Mouse (Mus musculus) lung, postnatal 14 days (tissue): Measurements from ENCODE around the gene 1810055G02Rik.
A peak's percentile ranks its signal among the peaks of the same experiment; 100 is the strongest.

Source experiments
- DNase-seq: peaks from one replicate; pipeline ENCODE4 v3.0.0; 2021

The 1810055G02Rik gene

GRCm38 (mm10) chr19:3708078-3709012 is at the start of gene 1810055G02Rik:
Gene 1810055G02Rik, plus strand, starts transcription at chr19:3708293.
- DNase-seq: peak; percentile 98

- no peak for DNase-seq
Measured at GRCm38 (mm10) chr19:3665510-3665909, 42.6 kb upstream of the 1810055G02Rik start.

GRCm38 (mm10) chr19:3666632-3667031 is 41.5 kb upstream of the 1810055G02Rik start:
- DNase-seq: no peak

- DNase-seq: peak; percentile 42
Measured at GRCm38 (mm10) chr19:3667155-3667895, 40.8 kb upstream of the 1810055G02Rik start.

GRCm38 (mm10) chr19:3667979-3668378 is 40.1 kb upstream of the 1810055G02Rik start:
- no peak for DNase-seq

- no peak for DNase-seq
Measured at GRCm38 (mm10) chr19:3668551-3668950, 39.5 kb upstream of the 1810055G02Rik start.

GRCm38 (mm10) chr19:3669100-3669499 is 39.0 kb upstream of the 1810055G02Rik start:
- peak; percentile 66 for DNase-seq

- DNase-seq: no peak
Measured at GRCm38 (mm10) chr19:3673149-3673548, 34.9 kb upstream of the 1810055G02Rik start.

GRCm38 (mm10) chr19:3674122-3674855 is 33.8 kb upstream of the 1810055G02Rik start:
- peak; percentile 65 for DNase-seq

GRCm38 (mm10) chr19:3680732-3681131 is 27.4 kb upstream of the 1810055G02Rik start:
- peak; percentile 39 for DNase-seq

GRCm38 (mm10) chr19:3681310-3681934 is 26.7 kb upstream of the 1810055G02Rik start:
- DNase-seq: peak; percentile 87

- no peak for DNase-seq
Measured at GRCm38 (mm10) chr19:3684414-3684813, 23.7 kb upstream of the 1810055G02Rik start.

- DNase-seq: no peak
Measured at GRCm38 (mm10) chr19:3684957-3685580, 23.0 kb upstream of the 1810055G02Rik start.

- DNase-seq: peak; percentile 54
Measured at GRCm38 (mm10) chr19:3685611-3686214, 22.4 kb upstream of the 1810055G02Rik start.

- DNase-seq: peak; percentile 79
Measured at GRCm38 (mm10) chr19:3686215-3686894, 21.7 kb upstream of the 1810055G02Rik start, which contains the start of gene Lrp5. Gene Lrp5, minus strand, starts transcription at chr19:3686564.

GRCm38 (mm10) chr19:3687676-3688171 is 20.4 kb upstream of the 1810055G02Rik start:
- no peak for DNase-seq

GRCm38 (mm10) chr19:3691337-3691736 is 16.8 kb upstream of the 1810055G02Rik start:
- no peak for DNase-seq

- no peak for DNase-seq
Measured at GRCm38 (mm10) chr19:3692414-3693145, 15.5 kb upstream of the 1810055G02Rik start.

- no peak for DNase-seq
Measured at GRCm38 (mm10) chr19:3694476-3694875, 13.6 kb upstream of the 1810055G02Rik start.

GRCm38 (mm10) chr19:3695006-3695405 is 13.1 kb upstream of the 1810055G02Rik start:
- no peak for DNase-seq
